Mouse (Mus musculus): Measurements from ENCODE around the gene Nup98. TPM values are rescaled to one million over a fixed set of nuclear protein-coding genes. Genes with fewer than 3 reads are reported as not detected.

Gene Nup98
- polyA plus RNA-seq, 1 experiment from 2014 or later, result 20.8 TPM

- H3K27me3 ChIP-seq (ENCODE audit: control insufficient read depth, insufficient read depth, low read length), result no peaks in the 10 kb centered on the region
- H3K4me2 ChIP-seq (ENCODE audit: low read depth, low read length), result no peak overlapping the region
- H3K4me3 ChIP-seq (ENCODE audit: low read length), result no peak overlapping the region
- WGBS, result 76% methylated on average over 7 of the region's 7 CpGs
- peaks cover 60% of the 10 kb centered on the region for H3K36me3 ChIP-seq (ENCODE audit: control insufficient read depth, insufficient read depth)
- ATAC-seq (replicated peaks; ENCODE audit: extremely low read depth, insufficient read depth, low FRiP score), result no peak
- H3K9ac ChIP-seq (ENCODE audit: low read length), result no peak overlapping the region
- no peaks in the 10 kb centered on the region for H3K9me3 ChIP-seq (replicated peaks; ENCODE audit: control insufficient read depth, low read length)
- no peak overlapping the region for H3K27ac ChIP-seq (ENCODE audit: low read length)
- H3K4me1 ChIP-seq (ENCODE audit: control insufficient read depth, insufficient read depth, low read length), result no peaks in the 10 kb centered on the region
These were observed 131.5 kb downstream of the Nup98 start for GRCm38 (mm10) chr7:102078517-102078916.

- Histone ChIP-seq H3K4me2 (ENCODE audit: low read depth, low read length) (no peak overlapping the region), H3K4me1 (ENCODE audit: control insufficient read depth, insufficient read depth, low read length) (no peaks in the 10 kb centered on the region), H3K9ac (ENCODE audit: low read length) (no peak overlapping the region), H3K27me3 (ENCODE audit: control insufficient read depth, insufficient read depth, low read length) (no peaks in the 10 kb centered on the region), H3K4me3 (ENCODE audit: low read length) (no peak overlapping the region), H3K9me3 (replicated peaks; ENCODE audit: control insufficient read depth, low read length) (no peaks in the 10 kb centered on the region), H3K27ac (ENCODE audit: low read length) (no peak overlapping the region), H3K36me3 (ENCODE audit: control insufficient read depth, insufficient read depth) (peaks cover 67% of the 10 kb centered on the region)
- ATAC-seq (replicated peaks; ENCODE audit: extremely low read depth, insufficient read depth, low FRiP score), result no peak
- 76% methylated on average over 6 of the region's 7 CpGs for WGBS
These were observed 133.2 kb downstream of the Nup98 start for GRCm38 (mm10) chr7:102076714-102077296.

Other genes starting within 250 kb of the Nup98 start
- 1.9 and 3.2 TPM in 2 replicates for gene Il18bp, start 191.5 kb downstream of the Nup98 start, polyA plus RNA-seq (2015; fragmentation: Nextera tagmentation; extraction: Ambion mirVana)
- 16.5 and 17.3 TPM in 2 replicates for gene Rnf121, start 144.7 kb downstream of the Nup98 start, polyA plus RNA-seq (2015; fragmentation: Nextera tagmentation; extraction: Ambion mirVana)
- gene Xndc1, start 144.7 kb downstream of the Nup98 start, polyA plus RNA-seq (2015; fragmentation: Nextera tagmentation; extraction: Ambion mirVana), result 19.6 and 21.6 TPM in 2 replicates
- 0.80 and 0.95 TPM in 2 replicates for gene Xntrpc, start 144.5 kb downstream of the Nup98 start, polyA plus RNA-seq (2015; fragmentation: Nextera tagmentation; extraction: Ambion mirVana)
- 0.12 and 0.17 TPM in 2 replicates for gene Trpc2, start 127.1 kb downstream of the Nup98 start, polyA plus RNA-seq (2015; fragmentation: Nextera tagmentation; extraction: Ambion mirVana)
- 3.1 and 5.0 TPM in 2 replicates for gene Art1, start 108.4 kb downstream of the Nup98 start, polyA plus RNA-seq (2015; fragmentation: Nextera tagmentation; extraction: Ambion mirVana)
- gene Art5, start 100.7 kb downstream of the Nup98 start, polyA plus RNA-seq (2015; fragmentation: Nextera tagmentation; extraction: Ambion mirVana), result 1.4 and 1.9 TPM in 2 replicates
- 0.24 TPM in 1 of 2 replicates, not detected in the other for gene Chrna10, start 93.3 kb downstream of the Nup98 start, polyA plus RNA-seq (2015; fragmentation: Nextera tagmentation; extraction: Ambion mirVana)
- 56.4 and 61.6 TPM in 2 replicates for gene Pgap2, start within 50 bp of the Nup98 start, polyA plus RNA-seq (2015; fragmentation: Nextera tagmentation; extraction: Ambion mirVana)
- gene Rhog, start 45.9 kb upstream of the Nup98 start, polyA plus RNA-seq (2015; fragmentation: Nextera tagmentation; extraction: Ambion mirVana), result 54.1 and 59.6 TPM in 2 replicates
- gene Stim1, start 57.6 kb upstream of the Nup98 start, polyA plus RNA-seq (2015; fragmentation: Nextera tagmentation; extraction: Ambion mirVana), result 16.2 and 18.5 TPM in 2 replicates
- gene Rrm1, start 231.5 kb upstream of the Nup98 start, polyA plus RNA-seq (2015; fragmentation: Nextera tagmentation; extraction: Ambion mirVana), result 131 and 138 TPM in 2 replicates

Measured in heart, embryonic 16.5 days (tissue).